Mouse (Mus musculus) stomach, postnatal 0 days (tissue): Measurements from ENCODE around the gene Zfp982.
"Not testable (repeated sequence)": the region's sequence is repeated elsewhere in the genome, so short reads cannot be mapped to it uniquely, and the experiment has no call there.

ENCODE experiments used
- CTCF ChIP-seq: IDR thresholded peaks from 2 replicates; pipeline ENCODE4 v1.5.1; 2016; ENCODE audit warnings: antibody characterized with exemption, low read depth, mild to moderate bottlenecking, moderate library complexity
- EP300 ChIP-seq: optimal IDR thresholded peaks from 2 replicates; pipeline ENCODE3; 2016; ENCODE audit warnings: antibody characterized with exemption

DNA sequence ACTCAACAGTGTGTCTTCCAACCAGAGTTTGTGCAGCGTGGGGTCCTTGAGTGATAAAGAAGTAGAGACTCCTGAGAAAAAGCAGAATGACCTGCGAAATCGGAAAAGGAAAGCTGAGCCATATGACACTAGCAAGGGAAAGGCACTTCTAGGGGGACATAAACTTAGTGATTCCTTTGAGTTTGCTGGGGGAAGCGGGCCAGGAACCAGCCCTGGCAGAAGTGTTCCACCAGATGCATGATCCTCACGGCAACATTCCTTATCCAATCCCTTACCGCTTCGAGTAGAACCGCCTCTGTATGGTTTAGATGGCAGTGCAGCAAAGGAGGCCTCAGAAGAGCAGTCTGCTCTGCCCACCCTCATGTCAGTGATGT is 48.7 kb upstream of the Zfp982 start:
- TF ChIP-seq CTCF, EP300: not testable (repeated sequence)
